Mouse (Mus musculus): Measurements from ENCODE around the gene RPS10-NUDT3.

DNA sequence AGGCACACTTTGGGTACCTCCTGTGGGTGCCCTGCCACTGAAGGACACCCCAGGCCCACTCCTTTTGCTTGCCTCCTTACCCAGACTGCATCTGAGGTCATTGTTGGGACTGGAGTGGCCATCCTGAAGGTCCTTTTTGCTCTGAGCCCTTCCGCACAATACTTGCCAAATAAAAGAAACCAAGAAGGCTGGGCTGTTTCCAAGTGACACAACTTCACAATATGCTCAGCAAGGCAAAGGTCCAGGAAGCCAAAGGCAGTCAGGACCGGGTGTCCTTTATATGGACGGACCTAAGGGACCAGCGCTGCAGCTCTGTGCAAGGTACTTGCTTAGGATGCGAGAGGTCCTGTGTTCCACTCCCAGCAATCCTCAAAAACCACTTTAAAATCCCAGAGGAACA lies 66.8 kb downstream of the RPS10-NUDT3 start:
- TF ChIP-seq GATA1 (IDR thresholded peaks at IDR 0.05; ENCODE audit: low read length), result no peak
- TF ChIP-seq TAL1 (IDR thresholded peaks at IDR 0.05; ENCODE audit: low read length), result no peak

All from erythroblast, embryonic 14.5 days (primary cell).